Mouse (Mus musculus) WW6 (cell line): ENCODE results near the gene Etv2.

Experiments
- DNase-seq: peaks from one replicate; pipeline ENCODE4 v3.0.0-alpha.2; 2013; ENCODE audit warnings: low read depth, low spot score

Etv2 gene

DNA sequence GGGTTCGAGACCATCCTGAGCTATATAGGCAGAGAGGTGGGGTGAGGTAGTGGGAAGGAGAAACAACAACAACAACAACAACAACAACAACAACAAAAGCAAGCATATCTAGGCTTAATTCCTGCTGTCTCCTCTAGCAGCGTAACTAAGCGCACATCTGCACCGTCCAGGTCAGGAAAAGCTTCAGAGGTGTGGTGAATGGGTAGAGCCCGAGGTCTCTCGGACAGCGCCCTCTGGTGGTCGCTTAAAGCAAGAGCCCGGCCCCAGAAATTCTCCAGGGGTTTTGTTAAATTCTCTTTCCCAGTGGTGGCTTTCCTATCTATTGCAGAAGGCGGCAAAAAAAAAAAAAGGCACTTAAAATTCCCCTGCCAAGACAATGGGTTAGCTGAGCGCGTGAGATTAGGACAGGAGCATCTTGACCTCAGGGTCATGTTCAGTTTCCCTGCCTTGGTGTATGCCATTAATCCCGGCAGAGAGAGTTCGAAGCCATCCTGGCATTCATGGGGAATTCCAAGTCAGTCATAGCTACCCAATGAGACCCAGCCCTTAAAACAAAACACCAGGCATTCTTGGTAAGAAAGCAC lies 22.0 kb downstream of the Etv2 start:
- no peak for DNase-seq

DNA sequence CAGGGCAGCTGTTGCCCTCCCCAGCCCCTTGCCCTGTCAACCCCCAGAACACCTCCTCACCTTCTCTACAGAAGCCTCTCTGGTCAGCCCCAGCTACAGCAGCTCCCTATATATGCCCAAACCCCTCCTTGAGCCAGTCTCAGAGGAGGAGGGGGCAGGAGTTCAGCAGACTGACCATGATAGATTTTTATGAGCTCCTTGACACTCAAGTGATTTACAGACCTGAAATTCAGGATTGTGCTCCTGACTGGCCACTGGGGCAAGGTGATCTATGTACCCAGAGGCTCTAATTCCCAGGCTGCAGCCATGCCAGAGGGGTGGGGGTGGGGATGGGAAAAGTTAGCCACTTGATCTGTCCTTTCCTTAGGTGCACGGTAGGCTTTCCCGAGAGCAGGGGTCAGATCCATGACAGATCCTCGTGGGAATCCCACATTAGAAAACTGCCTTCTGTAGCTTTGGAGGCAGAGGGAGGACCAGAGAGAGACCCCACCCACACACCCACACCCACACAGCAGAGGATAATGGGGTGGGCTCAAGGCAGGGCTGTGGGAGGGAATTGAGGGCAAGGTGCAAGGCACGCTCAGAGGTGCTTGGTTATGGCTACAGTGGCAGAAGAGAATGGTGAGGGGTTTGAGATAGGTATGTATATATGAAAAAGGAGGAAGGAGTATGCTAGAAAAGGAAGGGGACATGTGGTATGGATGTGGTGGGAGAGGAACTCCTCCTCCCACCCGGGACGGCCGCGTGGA lies 22.8 kb downstream of the Etv2 start, which contains the start of gene Upk1a:
Gene Upk1a (minus strand): TSS at position 194 of the 749 bp plus-strand sequence.
- DNase-seq, result no peak

DNA sequence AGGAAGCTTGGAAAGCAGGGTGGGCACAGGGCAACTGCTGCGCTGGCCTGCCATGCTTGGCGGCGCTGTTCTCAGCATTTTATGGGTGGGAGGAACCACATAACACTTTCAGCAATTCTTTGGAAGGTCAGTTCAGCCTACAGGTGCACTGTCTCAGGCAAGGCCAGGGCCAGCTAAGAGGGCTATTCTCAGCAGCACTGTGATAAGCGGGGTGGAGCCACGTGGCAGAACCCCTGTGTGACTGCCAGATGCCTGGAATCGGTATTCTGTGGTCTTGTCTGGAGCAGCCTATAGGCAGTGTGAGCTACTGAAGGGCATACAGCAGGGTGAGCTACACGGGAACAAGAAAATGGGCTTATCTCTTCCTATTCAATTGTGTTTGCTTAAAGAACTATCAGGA lies 25.6 kb downstream of the Etv2 start:
- DNase-seq, result no peak

DNA sequence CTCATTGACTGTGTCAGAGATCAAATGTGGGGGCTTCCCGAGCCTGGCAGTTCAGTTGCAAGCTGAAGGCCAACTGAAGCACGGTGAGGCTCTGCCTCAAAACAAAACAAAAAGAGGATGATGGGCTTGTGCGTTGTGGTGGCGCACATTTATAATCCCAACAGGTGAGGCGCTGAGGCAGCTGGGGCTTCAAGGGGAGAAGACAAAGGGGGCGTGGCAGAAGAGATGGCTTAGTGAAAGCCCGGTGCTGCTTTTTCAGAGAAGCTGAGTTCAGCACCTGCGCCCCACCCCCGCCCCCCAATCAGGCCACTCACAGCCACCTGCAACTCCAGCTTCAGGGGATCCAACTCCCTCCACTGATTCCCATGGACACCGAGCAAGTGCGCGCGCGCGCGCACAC lies 27.2 kb downstream of the Etv2 start:
- no peak for DNase-seq

DNA sequence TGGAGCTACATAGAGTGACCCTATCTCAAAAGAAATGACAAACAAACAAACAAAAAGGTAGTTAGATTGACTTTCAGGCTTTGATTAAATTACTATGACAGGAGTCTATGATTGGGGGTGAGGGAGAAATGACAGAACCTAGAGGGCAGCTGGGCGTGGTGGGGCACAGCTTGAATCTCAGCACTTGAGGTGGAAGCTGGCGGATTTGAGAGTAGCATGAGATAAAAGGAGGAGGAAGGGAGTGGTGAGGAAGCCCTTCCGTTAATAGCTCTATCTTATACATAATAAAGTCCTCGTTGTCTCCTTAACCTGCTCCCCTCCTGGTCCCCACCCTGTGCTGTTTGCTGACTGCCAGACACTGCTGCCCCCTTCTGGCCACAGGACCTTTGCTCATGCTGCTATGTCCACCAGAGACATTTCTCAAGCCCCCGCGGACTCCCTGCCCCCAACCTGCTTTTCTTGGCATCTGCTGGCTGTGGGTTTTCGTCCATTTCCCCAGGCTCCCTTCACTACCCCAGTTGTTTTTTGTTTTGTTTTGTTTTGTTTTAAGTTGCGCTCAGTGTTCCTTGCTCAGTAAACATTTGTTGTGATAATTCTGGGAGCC lies 27.8 kb downstream of the Etv2 start:
- peak; percentile 86 for DNase-seq

DNA sequence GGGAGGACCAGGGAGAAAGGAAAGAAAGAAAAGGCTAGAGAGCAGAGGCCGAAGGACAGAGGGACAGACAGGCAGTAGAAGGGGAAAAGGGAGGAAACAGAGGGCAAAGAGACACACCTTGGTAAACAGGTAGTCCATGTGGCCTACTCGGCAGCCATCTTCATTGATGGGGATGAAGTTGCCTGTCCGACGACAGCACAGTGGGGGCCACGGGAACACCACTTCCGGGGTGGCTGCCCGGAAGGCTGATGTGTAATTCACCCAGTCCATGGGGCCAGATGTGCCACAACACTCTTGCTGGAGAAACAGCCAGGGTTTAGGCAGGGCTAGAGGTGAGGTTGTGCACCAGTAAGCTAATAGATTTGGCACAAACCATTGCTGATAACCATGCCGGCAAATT lies 30.7 kb downstream of the Etv2 start:
- no peak for DNase-seq

DNA sequence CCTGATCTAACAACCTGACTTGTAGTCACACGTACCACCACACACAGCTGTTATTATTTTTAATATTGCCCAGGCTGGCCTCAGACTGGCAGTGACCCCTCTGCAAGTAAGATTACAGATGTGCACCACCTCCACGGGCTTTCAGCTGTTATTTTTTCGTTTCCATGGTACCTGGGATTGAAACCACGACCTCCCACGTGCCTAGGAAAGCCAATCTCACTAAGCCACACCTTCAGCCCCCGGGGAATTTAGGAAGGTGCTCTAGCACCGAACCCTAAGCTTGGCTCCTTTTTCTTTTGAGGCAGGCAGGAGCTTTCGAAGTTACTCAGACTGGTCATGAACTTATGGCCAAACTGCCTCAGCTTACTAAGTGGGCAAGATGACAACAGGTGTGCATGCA lies 31.2 kb downstream of the Etv2 start:
- DNase-seq, result no peak

DNA sequence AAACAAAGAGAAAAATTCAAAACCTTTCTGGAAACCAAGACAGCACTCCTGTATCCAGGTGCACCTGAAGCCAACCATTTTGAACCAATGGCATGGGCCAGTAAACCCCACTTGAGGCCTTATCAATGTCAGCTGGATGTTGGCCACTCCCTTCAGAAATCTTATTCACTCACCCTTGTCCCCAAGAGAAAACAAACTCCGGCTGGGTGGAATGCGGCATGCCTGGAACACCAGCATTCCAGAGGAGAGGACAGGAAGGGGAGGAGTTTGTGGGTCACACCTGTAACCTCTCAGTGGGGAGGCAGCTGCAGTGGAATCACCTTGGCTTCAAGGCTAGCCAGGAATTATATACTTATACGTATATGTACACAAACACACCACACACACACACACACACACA lies 33.1 kb downstream of the Etv2 start:
- no peak for DNase-seq

DNA sequence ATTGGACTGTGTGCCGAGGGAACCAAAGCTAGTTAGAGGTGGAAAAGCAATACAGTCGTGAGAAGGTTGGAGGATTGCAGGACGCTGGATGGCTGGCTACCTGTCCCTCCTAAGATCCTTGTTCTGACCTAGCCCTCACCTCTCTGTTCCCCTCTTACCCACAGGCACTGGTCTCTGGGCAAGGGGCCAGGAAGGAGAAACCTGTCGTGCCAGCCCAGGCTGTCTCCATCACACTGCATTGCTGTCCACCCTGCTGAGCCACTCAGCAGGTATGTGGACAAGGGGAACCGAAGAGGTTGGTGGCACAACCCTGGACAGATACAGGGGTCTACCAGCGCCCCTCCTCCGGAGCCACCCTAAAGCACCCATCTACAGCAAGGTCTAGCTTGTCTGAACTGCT lies 35.0 kb downstream of the Etv2 start:
- no peak for DNase-seq

DNA sequence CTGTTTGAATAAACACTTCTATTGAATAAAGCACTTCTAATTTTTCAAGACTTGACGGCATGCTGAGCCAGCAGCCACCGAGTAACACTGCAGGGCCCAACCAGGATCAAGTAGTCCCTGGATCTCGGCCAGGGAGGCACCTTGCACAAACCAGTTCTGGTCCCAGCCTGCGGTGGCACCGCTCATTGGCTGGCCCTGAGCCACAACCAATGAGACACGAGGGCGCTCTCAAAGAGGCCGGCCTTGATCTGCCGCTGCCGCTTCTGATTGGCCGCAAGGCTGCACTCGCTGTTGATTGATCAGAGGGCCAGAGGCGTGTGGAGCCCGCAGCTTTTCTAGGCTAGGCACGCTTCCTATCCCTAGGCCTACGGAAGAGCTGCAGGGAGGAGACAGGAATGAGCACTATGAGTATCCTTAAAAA lies 35.7 kb downstream of the Etv2 start:
- DNase-seq, result peak; percentile 89

DNA sequence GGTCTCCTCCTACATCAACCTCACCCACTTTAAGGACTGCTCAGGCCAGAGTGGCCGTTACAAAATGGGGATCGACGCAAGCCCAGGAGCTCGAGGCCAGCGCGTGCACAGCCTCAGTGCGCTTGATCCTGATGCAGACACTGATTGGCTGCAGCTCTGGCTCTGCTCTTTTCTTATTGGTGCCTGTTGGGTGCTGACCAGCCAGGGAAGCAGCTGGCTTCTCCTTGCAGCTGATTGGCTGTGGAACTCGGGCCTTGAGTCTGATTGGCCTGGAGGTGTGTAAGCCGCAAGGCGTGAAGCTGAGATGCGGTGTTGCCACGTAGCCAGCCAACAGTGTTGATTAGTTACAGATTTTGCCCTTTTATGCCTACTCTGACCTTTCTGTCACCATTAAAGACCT lies 36.9 kb downstream of the Etv2 start, which contains the start of gene Zbtb32:
Gene Zbtb32 (minus strand): TSS at position 124 of the 400 bp plus-strand sequence.
- DNase-seq, result no peak

DNA sequence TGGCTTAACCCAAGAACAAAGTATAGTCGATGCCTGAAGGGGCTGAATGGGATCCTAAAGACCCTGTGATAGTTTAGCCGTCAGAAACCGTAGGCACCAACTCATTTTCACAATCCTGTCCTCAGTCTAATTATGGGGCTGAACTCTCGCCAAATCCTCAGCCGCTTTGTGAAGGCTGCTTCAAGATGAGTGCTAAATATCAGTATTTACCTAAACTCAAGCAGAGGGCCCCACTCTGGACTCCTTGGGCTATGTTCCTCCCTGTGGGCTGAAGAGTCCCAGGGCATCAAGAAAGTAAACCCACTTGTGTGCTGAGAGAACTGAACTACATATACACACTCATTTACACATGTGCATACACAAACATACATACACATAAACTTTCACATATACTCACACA lies 38.8 kb downstream of the Etv2 start:
- no peak for DNase-seq

DNA sequence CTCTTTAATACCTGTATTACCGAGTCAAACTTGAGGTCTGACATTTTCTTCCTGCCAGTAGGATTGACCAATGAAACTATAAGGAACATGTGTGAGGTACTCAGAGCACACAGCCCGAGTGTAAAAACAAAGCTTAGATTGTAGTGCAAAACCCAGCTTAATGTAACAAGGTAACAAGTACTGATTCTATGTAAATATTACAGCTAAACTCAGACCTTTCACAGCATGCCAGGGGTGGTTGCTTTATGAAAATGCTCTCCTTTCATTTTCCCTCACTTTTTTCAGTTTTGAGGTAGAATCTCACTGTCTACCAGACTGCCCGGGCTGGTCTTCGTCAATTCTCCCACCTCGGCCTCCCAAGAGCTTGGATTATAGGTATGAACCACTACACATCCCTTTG lies 39.6 kb downstream of the Etv2 start:
- no peak for DNase-seq

DNA sequence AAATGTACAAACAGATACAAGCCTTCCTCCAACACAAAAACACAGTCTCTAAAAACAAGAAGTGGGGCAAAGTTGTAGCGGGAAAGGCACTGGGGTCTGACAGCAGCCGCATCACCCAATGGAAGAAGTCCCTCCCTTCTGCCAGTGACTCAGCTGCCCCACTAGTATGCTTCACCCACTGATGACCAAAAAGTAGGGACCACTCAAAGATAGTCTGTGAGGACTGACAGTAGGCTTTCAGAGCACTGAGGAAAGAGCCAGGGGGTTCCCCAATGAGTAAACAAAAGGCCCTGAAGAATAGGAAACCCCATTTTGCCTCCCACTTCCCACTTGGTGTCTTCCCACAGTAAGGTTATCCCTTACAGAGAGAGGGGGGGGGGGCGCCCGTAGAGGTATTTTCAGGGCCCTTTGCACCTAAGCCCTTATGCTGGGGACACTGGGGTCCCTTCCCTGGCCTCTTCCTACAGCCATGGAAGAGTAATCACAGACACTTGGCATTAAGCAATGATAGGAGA lies 41.1 kb downstream of the Etv2 start:
- DNase-seq, result no peak

DNA sequence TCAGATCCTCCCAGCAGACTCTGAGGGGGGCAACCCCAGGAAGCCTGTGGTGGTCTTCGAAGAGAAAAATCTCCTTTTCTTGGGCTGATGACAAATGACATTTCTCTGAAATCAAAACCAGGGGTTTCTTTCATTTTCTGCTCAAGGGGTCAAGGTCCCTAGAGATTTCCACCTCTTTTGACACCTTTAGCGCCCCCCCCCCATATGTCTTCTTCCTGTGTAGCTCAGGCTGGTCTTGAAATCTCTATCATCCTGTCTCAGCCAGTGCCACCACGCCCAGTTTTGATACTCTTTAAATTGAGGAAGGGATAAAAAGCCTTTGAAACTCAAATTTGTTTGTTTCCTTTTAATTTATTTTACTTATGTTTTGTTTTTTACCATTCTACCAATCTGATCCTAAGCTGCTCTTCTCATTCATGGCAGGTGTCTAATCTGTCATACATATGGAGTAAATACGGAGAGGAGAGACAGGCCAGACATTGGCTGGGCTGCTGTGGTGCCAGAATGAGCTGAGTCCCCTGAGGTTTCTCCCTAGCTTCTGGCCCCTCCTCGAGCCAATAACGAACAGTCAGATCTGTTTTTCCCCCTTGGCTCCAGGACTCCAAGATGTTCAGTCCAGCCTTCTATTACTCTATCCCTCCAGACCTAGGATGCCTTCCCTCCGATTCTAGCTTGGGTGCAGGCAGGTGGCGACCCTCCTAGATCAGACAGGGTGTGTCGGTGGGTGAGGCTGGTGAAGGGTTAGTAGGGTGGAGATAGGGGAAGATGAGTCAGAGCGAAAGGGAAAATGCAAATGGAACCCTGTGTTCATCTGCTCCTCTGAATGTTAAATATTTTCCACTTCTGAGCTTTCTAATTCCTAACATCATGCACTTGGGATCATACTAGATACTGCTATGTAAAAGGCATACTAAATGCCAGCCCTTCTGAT lies 41.8 kb downstream of the Etv2 start:
- no peak for DNase-seq

DNA sequence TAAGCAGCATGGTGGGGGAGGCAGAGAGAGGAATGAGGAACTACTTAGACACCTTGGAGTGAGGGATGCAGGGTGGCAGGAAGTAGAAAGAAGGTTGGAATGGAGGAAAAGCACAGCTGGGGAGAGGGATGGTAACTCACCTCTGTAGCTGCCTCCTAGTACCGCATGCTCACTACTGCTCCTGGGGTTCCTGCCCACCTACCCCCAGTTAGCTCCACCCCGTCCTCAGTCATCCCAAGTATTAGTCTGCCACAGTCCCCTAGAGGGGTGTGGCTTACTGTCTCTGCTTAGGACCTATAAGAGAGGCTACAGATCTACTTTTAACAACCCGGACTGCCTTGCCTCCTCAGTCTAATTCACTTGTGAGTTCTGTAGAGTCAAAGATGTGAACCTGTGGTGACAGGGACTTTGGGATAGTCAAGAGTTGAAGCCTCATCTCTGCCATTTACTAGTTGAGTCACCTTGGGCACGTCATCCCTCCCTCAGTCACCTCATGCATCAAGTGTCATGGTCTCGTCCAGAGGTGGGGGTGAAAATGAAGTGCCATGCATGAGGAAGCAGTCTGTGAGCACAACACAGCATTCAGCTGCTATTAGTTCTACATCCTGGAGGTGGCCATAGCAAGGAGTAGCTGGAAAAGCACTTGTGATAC lies 42.8 kb downstream of the Etv2 start:
- no peak for DNase-seq

DNA sequence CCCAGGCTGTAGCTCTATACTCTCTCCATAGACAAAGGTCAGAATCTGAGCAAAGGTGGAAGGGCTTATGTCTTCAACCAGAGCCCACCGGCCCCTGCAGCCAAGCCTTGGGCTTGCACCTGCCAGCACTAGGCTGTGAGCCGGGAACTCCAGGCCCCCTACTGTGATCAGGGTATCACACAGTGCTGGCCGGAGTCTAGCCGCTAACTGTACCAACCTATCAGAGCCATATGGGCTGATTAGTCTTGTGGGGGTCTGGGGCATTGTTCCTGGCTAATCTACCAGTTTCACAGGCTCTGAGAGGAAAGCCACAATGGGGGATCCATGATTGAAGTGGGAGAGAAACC lies 44.1 kb downstream of the Etv2 start:
- DNase-seq, result no peak

DNA sequence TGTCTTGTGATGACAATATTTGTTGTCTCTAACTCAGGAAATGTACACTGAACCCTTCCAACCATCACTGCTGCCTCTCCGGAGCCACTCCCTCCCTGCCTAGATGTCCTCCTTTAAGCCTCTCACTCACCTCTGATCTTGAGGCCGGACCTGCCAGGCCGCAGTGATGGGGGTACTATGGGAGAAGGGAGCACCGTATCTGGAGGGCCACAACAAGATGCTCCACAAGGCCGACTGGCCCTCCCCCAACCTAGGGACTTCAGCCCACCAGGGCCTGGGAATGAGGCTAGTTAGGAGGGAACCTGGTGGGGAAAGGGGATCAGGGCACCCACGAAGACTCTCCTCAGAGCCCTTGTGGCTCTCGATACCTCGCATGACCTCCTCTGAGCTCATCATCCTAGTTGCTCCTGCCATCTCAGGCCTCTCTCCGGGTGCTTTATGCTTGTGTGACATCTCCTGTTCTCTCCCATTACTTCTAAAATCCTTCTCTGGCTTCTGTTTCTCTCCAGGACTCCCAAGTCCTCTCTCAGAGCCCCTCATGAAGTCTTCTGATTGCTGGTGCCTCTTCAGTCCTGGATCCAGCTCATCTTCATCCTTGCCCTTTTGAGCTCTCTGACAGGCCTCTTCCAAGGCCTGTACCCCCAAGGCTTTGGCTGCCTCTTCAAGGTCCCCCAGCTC lies 44.6 kb downstream of the Etv2 start:
- no peak for DNase-seq

DNA sequence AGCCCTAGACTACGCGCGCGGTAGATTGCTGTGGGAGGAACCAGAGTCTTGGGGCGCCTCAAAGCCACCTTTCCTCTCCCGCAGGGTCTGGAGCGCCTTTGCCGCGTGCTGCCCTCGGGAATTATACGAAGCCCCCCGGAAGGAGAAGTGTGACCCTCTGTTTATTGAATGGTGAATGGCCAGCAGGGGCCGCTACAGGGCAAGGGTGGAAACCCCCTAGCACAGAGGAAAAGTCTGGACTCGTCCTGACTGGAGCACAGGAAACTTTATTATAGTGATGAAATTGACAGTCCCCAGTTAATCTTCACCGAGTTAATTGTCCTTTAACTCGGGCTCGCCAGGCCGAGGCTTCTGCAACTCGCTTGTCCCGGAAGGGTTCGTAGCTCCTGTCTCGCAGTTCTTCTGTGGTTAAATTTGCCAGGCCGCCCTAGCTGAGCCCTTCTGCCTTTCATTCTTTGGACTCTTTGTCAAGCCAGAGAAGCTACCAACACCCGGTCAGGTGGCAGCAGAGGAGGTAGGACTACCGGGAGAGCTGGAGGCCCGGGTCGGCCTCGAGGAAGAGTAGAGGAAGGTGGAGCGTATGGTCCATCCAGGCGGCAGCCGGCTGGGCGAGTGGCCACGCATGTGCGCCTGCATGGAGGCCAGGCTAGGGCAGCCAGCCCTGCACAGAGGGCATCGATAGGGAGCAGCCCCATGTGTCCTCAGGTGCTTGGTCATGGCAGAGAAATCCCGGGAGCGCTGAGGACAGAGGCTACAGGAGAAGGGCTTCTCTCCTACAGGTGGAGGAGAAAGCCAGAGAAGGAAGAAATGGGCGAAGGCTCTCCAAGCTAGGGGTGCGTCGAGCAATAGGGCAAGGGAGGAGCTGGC lies 46.0 kb downstream of the Etv2 start:
- peak; percentile 57 for DNase-seq
